Mouse (Mus musculus) kidney, postnatal 0 days (tissue): ENCODE results near the gene Tnfrsf12a. TPM values are rescaled to one million over a fixed set of nuclear protein-coding genes. Genes with fewer than 3 reads are reported as not detected.

Source experiments
- ATAC-seq: fragments of 200-750 bp; cut with Nextera tagmentation; replicated peaks from 2 replicates; pipeline ENCODE4 v1.8.0; 2017; ENCODE audit warnings: low read depth, moderate number of reproducible peaks, moderate TSS enrichment, moderate library complexity; ENCODE audit not compliant: low FRiP score
- DNase-seq: peaks from one replicate; pipeline ENCODE4 v3.0.0-alpha.2; 2016; ENCODE audit warnings: low spot score
- H3K27ac ChIP-seq: fragments of 300-500 bp; sonication (generic); 2 replicates; pipeline ENCODE4 v1.5.1; 2014; ENCODE audit warnings: mild to moderate bottlenecking
- H3K27me3 ChIP-seq: fragments of 300-500 bp; sonication (generic); 2 replicates; pipeline ENCODE4 v1.6.1; 2014; ENCODE audit warnings: low read length, mixed read lengths; ENCODE audit not compliant: insufficient read depth
- H3K36me3 ChIP-seq: fragments of 300-500 bp; sonication (generic); 2 replicates; pipeline ENCODE4 v1.6.1; 2014; ENCODE audit warnings: low read length, mixed read lengths; ENCODE audit not compliant: insufficient read depth
- H3K4me1 ChIP-seq: fragments of 300-500 bp; sonication (generic); replicated peaks from 2 replicates; pipeline ENCODE4 v1.6.1; 2014; ENCODE audit warnings: antibody characterized with exemption, low read length, mixed read lengths; ENCODE audit not compliant: insufficient read depth
- H3K4me2 ChIP-seq: fragments of 300-500 bp; sonication (generic); 2 replicates; pipeline ENCODE4 v1.6.1; 2014; ENCODE audit warnings: mild to moderate bottlenecking, low read length, moderate library complexity, mixed read lengths
- H3K4me3 ChIP-seq: fragments of 300-500 bp; sonication (generic); replicated peaks from 2 replicates; pipeline ENCODE4 v1.5.1; 2014; ENCODE audit warnings: low read depth, low read length
- H3K9ac ChIP-seq: fragments of 300-500 bp; sonication (generic); 2 replicates; pipeline ENCODE4 v1.6.1; 2014; ENCODE audit warnings: low read depth, low read length
- H3K9me3 ChIP-seq: fragments of 300-500 bp; sonication (generic); replicated peaks from 2 replicates; pipeline ENCODE4 v1.6.1; 2016; ENCODE audit warnings: low read length, inconsistent platforms, mixed read lengths
- CTCF ChIP-seq: IDR thresholded peaks from 2 replicates; pipeline ENCODE4 v1.5.1; 2016; ENCODE audit warnings: antibody characterized with exemption, low read depth, mild to moderate bottlenecking, moderate library complexity
- WGBS: fragments of 180-500 bp; shearing (Covaris S2); extraction: QIAGEN DNeasy Blood & Tissue Kit; methylation state at CpG from one replicate; pipeline ENCODE4 v1.1.7; 2014; 5-methylcytosine and 5-hydroxymethylcytosine counted together
- polyA plus RNA-seq: library from polyadenylated mRNA; unstranded; fragments of >200 nt; fragmentation: Nextera tagmentation; extraction: Ambion mirVana; gene quantifications from 2 replicates; pipeline ENCODE4 v1.2.1, GENCODE M21; 2015

The Tnfrsf12a gene
- polyA plus RNA-seq, 1 experiment from 2014 or later: 47.0 TPM

GRCm38 (mm10) chr17:23699131-23700077 lies 22.1 kb upstream of the Tnfrsf12a start:
- peak; percentile 10; the same call in 1 of the 2 replicates for TF ChIP-seq CTCF
- Histone ChIP-seq H3K9ac (peak overlapping the region; percentile 65), H3K4me2 (peak overlapping the region; percentile 100), H3K36me3 (no peaks in the 10 kb centered on the region), H3K27me3 (no peaks in the 10 kb centered on the region), H3K27ac (peak overlapping the region; percentile 47; the same call in 1 of the 2 replicates), H3K4me1 (0 out of 2 replicates have a peak, but pooled peaks cover 8% of the 10 kb centered on the region), H3K4me3 (peak overlapping the region; percentile 63), H3K9me3 (no peaks in the 10 kb centered on the region)
- under 1% methylated on average over 73 of the region's 101 CpGs for WGBS
- DNase-seq: peak; percentile 48
- peak; percentile 45 for ATAC-seq

GRCm38 (mm10) chr17:23695801-23696200 lies 18.5 kb upstream of the Tnfrsf12a start:
- H3K4me1 ChIP-seq: 0 out of 2 replicates have a peak, but pooled peaks cover 8% of the 10 kb centered on the region
- no peak overlapping the region for H3K4me2 ChIP-seq
- ATAC-seq: peak; percentile 38; the same call in 1 of the 2 replicates
- no peak for DNase-seq
- no peak overlapping the region for H3K9ac ChIP-seq
- no peaks in the 10 kb centered on the region for H3K27me3 ChIP-seq
- WGBS: 13% methylated on average over 3 of the region's 3 CpGs
- H3K4me3 ChIP-seq: no peak overlapping the region
- H3K27ac ChIP-seq: no peak overlapping the region
- no peak for TF ChIP-seq CTCF
- no peaks in the 10 kb centered on the region for H3K36me3 ChIP-seq
- no peaks in the 10 kb centered on the region for H3K9me3 ChIP-seq

GRCm38 (mm10) chr17:23694491-23694890 lies 17.2 kb upstream of the Tnfrsf12a start:
- no peak overlapping the region for H3K9ac ChIP-seq
- TF ChIP-seq CTCF: no peak
- H3K27me3 ChIP-seq: no peaks in the 10 kb centered on the region
- H3K9me3 ChIP-seq: no peaks in the 10 kb centered on the region
- no peak overlapping the region for H3K4me2 ChIP-seq
- no peak for ATAC-seq
- 50% methylated on average over 1 of the region's 1 CpGs for WGBS
- H3K4me1 ChIP-seq: 0 out of 2 replicates have a peak, but pooled peaks cover 8% of the 10 kb centered on the region
- no peak for DNase-seq
- H3K36me3 ChIP-seq: no peaks in the 10 kb centered on the region
- H3K4me3 ChIP-seq: no peak overlapping the region
- no peak overlapping the region for H3K27ac ChIP-seq

GRCm38 (mm10) chr17:23683856-23684672 lies 6.8 kb upstream of the Tnfrsf12a start, which contains the start of gene Cldn9:
Gene Cldn9, minus strand, starts transcription at chr17:23684026.
- Histone ChIP-seq H3K36me3 (no peaks in the 10 kb centered on the region), H3K4me1 (peaks cover 10% of the 10 kb centered on the region; the same call in 1 of the 2 replicates), H3K4me3 (peak within 1 kb of the TSS; percentile 33), H3K27me3 (peaks cover 10% of the 10 kb centered on the region; the same call in 1 of the 2 replicates), H3K9me3 (no peaks in the 10 kb centered on the region), H3K27ac (peak within 1 kb of the TSS; percentile 84), H3K4me2 (peak within 1 kb of the TSS; percentile 54), H3K9ac (peak within 1 kb of the TSS; percentile 35)
- 10% methylated on average over 15 of the region's 15 CpGs for WGBS
- DNase-seq (peak; percentile 87), ATAC-seq (peak; percentile 85)
- no peak for TF ChIP-seq CTCF

- Histone ChIP-seq H3K9ac (peak overlapping the region; percentile 35), H3K4me1 (peaks cover 10% of the 10 kb centered on the region; the same call in 1 of the 2 replicates), H3K4me3 (peak overlapping the region; percentile 33), H3K9me3 (no peaks in the 10 kb centered on the region), H3K4me2 (peak overlapping the region; percentile 54), H3K27me3 (peaks cover 10% of the 10 kb centered on the region; the same call in 1 of the 2 replicates), H3K36me3 (no peaks in the 10 kb centered on the region), H3K27ac (peak overlapping the region; percentile 84)
- WGBS: 7% methylated on average over 15 of the region's 15 CpGs
- TF ChIP-seq CTCF: no peak
- DNase-seq (no peak), ATAC-seq (0 out of 2 replicates have a peak, but pooled peaks have one; percentile 4)
Measured at GRCm38 (mm10) chr17:23683226-23683625, 6.0 kb upstream of the Tnfrsf12a start.
